Mouse (Mus musculus): ENCODE data around the gene Nup54. TPM values are rescaled to one million over a fixed set of nuclear protein-coding genes. Genes with fewer than 3 reads are reported as not detected.

Nup54 gene
- polyA plus RNA-seq, 1 experiment from 2014 or later: 38.8 TPM

DNA sequence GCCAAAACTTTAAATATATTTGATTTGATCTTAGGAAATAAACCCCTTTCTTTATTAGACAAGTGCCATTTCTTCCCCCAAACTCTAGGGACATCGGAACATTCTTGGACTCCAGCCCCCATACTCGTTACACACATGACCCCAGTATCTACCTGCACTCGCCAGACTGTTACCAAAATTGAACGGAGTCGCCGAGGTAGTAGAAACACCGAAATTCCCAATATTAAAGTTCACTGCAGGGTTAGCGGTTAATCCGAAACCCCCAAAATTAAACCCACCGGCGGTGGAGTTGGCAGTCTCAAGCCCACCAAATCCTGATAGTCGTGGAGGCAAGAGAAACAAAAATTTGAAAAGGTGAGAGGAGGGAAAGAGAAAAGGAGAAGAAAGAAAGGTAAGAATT is 949 bp downstream of the Nup54 start:
- H3K9me3 ChIP-seq (replicated peaks; ENCODE audit: control insufficient read depth, low read length): no peaks in the 10 kb centered on the region
- peak overlapping the region; percentile 88 for H3K27ac ChIP-seq (ENCODE audit: low read length)
- 1% methylated on average over 12 of the region's 12 CpGs for WGBS
- no peaks in the 10 kb centered on the region for H3K27me3 ChIP-seq (ENCODE audit: control insufficient read depth, insufficient read depth, low read length)
- H3K36me3 ChIP-seq (ENCODE audit: control insufficient read depth, insufficient read depth): peaks cover 10% of the 10 kb centered on the region; the same call in 1 of the 2 replicates
- H3K4me2 ChIP-seq (ENCODE audit: low read depth, low read length): peak overlapping the region; percentile 69
- peak overlapping the region; percentile 98 for H3K9ac ChIP-seq (ENCODE audit: low read length)
- H3K4me1 ChIP-seq (ENCODE audit: control insufficient read depth, insufficient read depth, low read length): peaks cover 11% of the 10 kb centered on the region
- no peak for ATAC-seq (replicated peaks; ENCODE audit: extremely low read depth, insufficient read depth, low FRiP score)
- peak overlapping the region; percentile 98 for H3K4me3 ChIP-seq (ENCODE audit: low read length)

- no peaks in the 10 kb centered on the region for H3K9me3 ChIP-seq (replicated peaks; ENCODE audit: control insufficient read depth, low read length)
- H3K4me2 ChIP-seq (ENCODE audit: low read depth, low read length): no peak overlapping the region
- peaks cover 11% of the 10 kb centered on the region for H3K4me1 ChIP-seq (ENCODE audit: control insufficient read depth, insufficient read depth, low read length)
- 84% methylated on average over 7 of the region's 7 CpGs for WGBS
- H3K9ac ChIP-seq (ENCODE audit: low read length): no peak overlapping the region
- H3K4me3 ChIP-seq (ENCODE audit: low read length): no peak overlapping the region
- peaks cover 32% of the 10 kb centered on the region for H3K36me3 ChIP-seq (ENCODE audit: control insufficient read depth, insufficient read depth)
- no peak for ATAC-seq (replicated peaks; ENCODE audit: extremely low read depth, insufficient read depth, low FRiP score)
- no peaks in the 10 kb centered on the region for H3K27me3 ChIP-seq (ENCODE audit: control insufficient read depth, insufficient read depth, low read length)
- no peak overlapping the region for H3K27ac ChIP-seq (ENCODE audit: low read length)
These were observed 3.4 kb downstream of the Nup54 start for GRCm38 (mm10) chr5:92431611-92432010.

GRCm38 (mm10) chr5:92430723-92431122 is 4.3 kb downstream of the Nup54 start:
- H3K4me2 ChIP-seq (ENCODE audit: low read depth, low read length): no peak overlapping the region
- no peak for ATAC-seq (replicated peaks; ENCODE audit: extremely low read depth, insufficient read depth, low FRiP score)
- no peaks in the 10 kb centered on the region for H3K27me3 ChIP-seq (ENCODE audit: control insufficient read depth, insufficient read depth, low read length)
- no peak overlapping the region for H3K9ac ChIP-seq (ENCODE audit: low read length)
- whole genome bisulfite sequencing: 89% methylated on average over 5 of the region's 5 CpGs
- H3K36me3 ChIP-seq (ENCODE audit: control insufficient read depth, insufficient read depth): peaks cover 35% of the 10 kb centered on the region
- peaks cover 11% of the 10 kb centered on the region for H3K4me1 ChIP-seq (ENCODE audit: control insufficient read depth, insufficient read depth, low read length)
- no peak overlapping the region for H3K4me3 ChIP-seq (ENCODE audit: low read length)
- H3K27ac ChIP-seq (ENCODE audit: low read length): no peak overlapping the region
- H3K9me3 ChIP-seq (replicated peaks; ENCODE audit: control insufficient read depth, low read length): no peaks in the 10 kb centered on the region

DNA sequence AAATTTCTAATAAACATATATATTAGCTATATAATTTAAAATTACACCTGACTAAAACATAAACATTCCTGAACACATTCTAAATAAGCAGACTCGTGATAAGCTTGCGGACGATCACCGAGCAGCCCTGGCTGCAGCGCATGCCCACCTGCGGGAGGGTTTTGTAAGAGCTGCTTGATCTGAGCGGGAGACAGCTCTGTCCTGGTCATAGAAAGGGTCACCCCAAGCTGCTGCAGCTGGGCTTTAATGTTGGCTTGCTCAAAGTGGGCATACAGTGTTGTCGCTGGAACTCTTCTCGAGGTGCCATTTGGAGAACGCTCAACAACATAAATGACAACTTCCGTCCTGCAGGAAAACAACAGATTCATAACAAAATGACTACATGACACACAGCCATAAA is 10.9 kb downstream of the Nup54 start:
- peaks cover 54% of the 10 kb centered on the region for H3K36me3 ChIP-seq (ENCODE audit: control insufficient read depth, insufficient read depth)
- no peaks in the 10 kb centered on the region for H3K4me1 ChIP-seq (ENCODE audit: control insufficient read depth, insufficient read depth, low read length)
- H3K4me3 ChIP-seq (ENCODE audit: low read length): no peak overlapping the region
- no peak overlapping the region for H3K27ac ChIP-seq (ENCODE audit: low read length)
- ATAC-seq (replicated peaks; ENCODE audit: extremely low read depth, insufficient read depth, low FRiP score): no peak
- H3K9me3 ChIP-seq (replicated peaks; ENCODE audit: control insufficient read depth, low read length): no peaks in the 10 kb centered on the region
- no peak overlapping the region for H3K4me2 ChIP-seq (ENCODE audit: low read depth, low read length)
- H3K27me3 ChIP-seq (ENCODE audit: control insufficient read depth, insufficient read depth, low read length): no peaks in the 10 kb centered on the region
- 91% methylated on average over 11 of the region's 11 CpGs for WGBS
- no peak overlapping the region for H3K9ac ChIP-seq (ENCODE audit: low read length)

DNA sequence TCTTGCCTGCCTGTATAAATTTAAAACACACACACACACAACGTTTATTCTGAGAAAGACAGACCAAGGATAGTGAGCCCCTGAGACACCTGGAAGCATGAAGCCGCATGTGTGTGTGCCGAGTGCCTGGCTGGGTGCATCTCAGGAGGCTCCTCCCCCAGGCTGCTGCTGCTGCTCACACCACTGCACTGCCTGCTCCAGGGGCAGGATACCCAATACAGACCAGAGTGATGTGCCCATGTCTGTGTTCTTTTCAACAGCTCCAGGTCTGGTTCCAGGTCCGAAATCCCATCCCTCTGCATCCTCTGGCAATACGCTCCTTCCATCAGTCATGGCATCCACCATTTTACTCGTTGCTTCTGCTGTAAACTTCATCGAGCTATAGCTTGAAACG is 21.0 kb downstream of the Nup54 start:
- H3K36me3 ChIP-seq (ENCODE audit: control insufficient read depth, insufficient read depth): peaks cover 32% of the 10 kb centered on the region
- H3K9ac ChIP-seq (ENCODE audit: low read length): no peak overlapping the region
- WGBS: 75% methylated on average over 8 of the region's 8 CpGs

DNA sequence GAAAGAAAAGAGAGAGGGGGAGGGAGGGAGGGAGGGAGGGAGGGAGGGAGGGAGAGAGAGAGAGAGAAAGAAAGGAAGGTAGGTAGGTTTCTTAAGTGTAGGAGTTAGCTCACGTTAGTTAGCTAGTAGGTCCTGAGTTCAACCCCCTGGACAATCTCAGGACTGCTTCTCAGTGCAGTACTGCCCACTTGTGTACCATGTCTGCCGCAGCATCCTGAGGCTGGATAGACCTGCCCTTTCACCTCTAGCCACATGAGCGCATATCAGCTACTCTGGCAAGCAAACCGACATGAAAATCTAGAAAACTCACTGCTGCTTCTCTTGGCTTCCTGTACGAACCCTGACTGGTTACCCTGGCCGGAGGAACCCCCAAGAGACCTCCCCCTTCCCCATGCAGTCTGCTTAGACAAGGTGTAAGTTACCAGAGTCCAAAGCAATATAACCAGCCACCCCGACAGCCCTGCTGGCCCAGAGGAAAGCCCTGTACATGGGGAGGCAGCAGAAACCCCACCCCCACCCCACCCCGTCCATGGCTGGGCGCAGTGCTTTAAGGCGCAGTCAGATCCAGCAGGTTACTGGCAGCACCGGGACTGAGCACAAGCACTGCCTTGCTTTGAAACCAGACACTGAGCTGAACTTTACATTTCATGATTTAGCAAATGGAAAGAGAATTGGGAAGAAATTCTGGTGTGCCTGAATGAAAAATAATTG is 21.6 kb downstream of the Nup54 start:
- no peak overlapping the region for H3K9ac ChIP-seq (ENCODE audit: low read length)
- H3K4me2 ChIP-seq (ENCODE audit: low read depth, low read length): no peak overlapping the region
- peaks cover 5% of the 10 kb centered on the region; the same call in 1 of the 2 replicates for H3K4me1 ChIP-seq (ENCODE audit: control insufficient read depth, insufficient read depth, low read length)
- no peak overlapping the region for H3K27ac ChIP-seq (ENCODE audit: low read length)
- H3K4me3 ChIP-seq (ENCODE audit: low read length): no peak overlapping the region
- WGBS: 83% methylated on average over 11 of the region's 11 CpGs
- H3K9me3 ChIP-seq (replicated peaks; ENCODE audit: control insufficient read depth, low read length): no peaks in the 10 kb centered on the region
- H3K36me3 ChIP-seq (ENCODE audit: control insufficient read depth, insufficient read depth): peaks cover 32% of the 10 kb centered on the region
- no peak for ATAC-seq (replicated peaks; ENCODE audit: extremely low read depth, insufficient read depth, low FRiP score)
- no peaks in the 10 kb centered on the region for H3K27me3 ChIP-seq (ENCODE audit: control insufficient read depth, insufficient read depth, low read length)

More for the DNA sequence above, 21.0 kb downstream of the Nup54 start:
- no peaks in the 10 kb centered on the region for H3K27me3 ChIP-seq (ENCODE audit: control insufficient read depth, insufficient read depth, low read length)
- H3K9me3 ChIP-seq (replicated peaks; ENCODE audit: control insufficient read depth, low read length): no peaks in the 10 kb centered on the region
- ATAC-seq (replicated peaks; ENCODE audit: extremely low read depth, insufficient read depth, low FRiP score): no peak
- H3K4me3 ChIP-seq (ENCODE audit: low read length): no peak overlapping the region
- H3K27ac ChIP-seq (ENCODE audit: low read length): no peak overlapping the region
- H3K4me2 ChIP-seq (ENCODE audit: low read depth, low read length): no peak overlapping the region
- H3K4me1 ChIP-seq (ENCODE audit: control insufficient read depth, insufficient read depth, low read length): peaks cover 5% of the 10 kb centered on the region; the same call in 1 of the 2 replicates

DNA sequence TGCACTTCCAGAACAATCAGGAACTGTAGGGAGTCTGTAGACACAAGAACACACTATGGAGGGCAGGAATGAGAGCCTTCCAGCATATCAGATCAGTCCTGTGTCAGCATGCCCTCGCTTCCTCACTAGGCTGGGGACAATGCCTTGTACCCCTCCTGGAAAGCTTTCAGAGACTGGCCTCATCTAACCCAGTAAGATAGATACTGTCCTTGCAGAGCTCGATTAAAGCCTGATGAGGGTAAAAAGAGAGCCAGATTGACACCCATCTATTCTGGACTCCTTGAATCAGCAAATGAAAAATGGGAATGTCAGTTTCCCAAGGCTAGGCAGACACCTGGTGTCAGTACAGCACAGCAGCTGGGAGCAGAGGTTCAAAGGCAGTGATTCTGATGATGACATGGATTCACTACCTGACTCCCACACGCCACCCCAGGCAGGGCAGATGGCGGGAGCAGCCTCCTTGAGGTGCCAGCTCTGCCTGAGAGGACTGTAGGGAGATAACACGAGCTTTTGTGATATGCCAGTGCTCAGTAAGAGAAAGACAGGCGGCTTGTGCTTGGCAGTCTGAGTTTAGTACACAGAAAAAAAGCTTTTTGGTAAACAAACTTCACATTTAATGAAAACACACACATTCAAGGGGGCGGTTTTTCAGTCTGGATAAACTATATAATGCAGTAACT is 23.4 kb downstream of the Nup54 start:
- Histone ChIP-seq H3K9ac (ENCODE audit: low read length) (no peak overlapping the region), H3K9me3 (replicated peaks; ENCODE audit: control insufficient read depth, low read length) (no peaks in the 10 kb centered on the region), H3K4me3 (ENCODE audit: low read length) (no peak overlapping the region), H3K4me2 (ENCODE audit: low read depth, low read length) (no peak overlapping the region), H3K36me3 (ENCODE audit: control insufficient read depth, insufficient read depth) (peaks cover 15% of the 10 kb centered on the region), H3K27me3 (ENCODE audit: control insufficient read depth, insufficient read depth, low read length) (no peaks in the 10 kb centered on the region), H3K27ac (ENCODE audit: low read length) (no peak overlapping the region), H3K4me1 (ENCODE audit: control insufficient read depth, insufficient read depth, low read length) (peaks cover 5% of the 10 kb centered on the region; the same call in 1 of the 2 replicates)
- no peak for ATAC-seq (replicated peaks; ENCODE audit: extremely low read depth, insufficient read depth, low FRiP score)
- WGBS: 50% methylated on average over 7 of the region's 7 CpGs

GRCm38 (mm10) chr5:92410486-92410885 is 24.5 kb downstream of the Nup54 start:
- Histone ChIP-seq H3K36me3 (ENCODE audit: control insufficient read depth, insufficient read depth) (peaks cover 10% of the 10 kb centered on the region), H3K4me1 (ENCODE audit: control insufficient read depth, insufficient read depth, low read length) (peaks cover 5% of the 10 kb centered on the region; the same call in 1 of the 2 replicates), H3K4me3 (ENCODE audit: low read length) (no peak overlapping the region), H3K9me3 (replicated peaks; ENCODE audit: control insufficient read depth, low read length) (no peaks in the 10 kb centered on the region), H3K27me3 (ENCODE audit: control insufficient read depth, insufficient read depth, low read length) (no peaks in the 10 kb centered on the region), H3K9ac (ENCODE audit: low read length) (no peak overlapping the region), H3K27ac (ENCODE audit: low read length) (no peak overlapping the region), H3K4me2 (ENCODE audit: low read depth, low read length) (no peak overlapping the region)
- WGBS: 87% methylated on average over 5 of the region's 5 CpGs
- no peak for ATAC-seq (replicated peaks; ENCODE audit: extremely low read depth, insufficient read depth, low FRiP score)

All from heart, embryonic 16.5 days (tissue).